Mouse (Mus musculus) neural tube, embryonic 11.5 days (tissue): ENCODE data around the gene Klk8. TPM values are rescaled to one million over a fixed set of nuclear protein-coding genes. Genes with fewer than 3 reads are reported as not detected.

Source experiments
- ATAC-seq: fragments of 200-750 bp; cut with Nextera tagmentation; 2 replicates; pipeline ENCODE4 v1.8.0; 2017; ENCODE audit warnings: moderate number of reproducible peaks, mild to moderate bottlenecking, moderate TSS enrichment, moderate library complexity; ENCODE audit not compliant: insufficient read depth, low FRiP score, low TSS enrichment
- DNase-seq: peaks from one replicate; pipeline ENCODE4 v3.0.0-alpha.2; 2015; ENCODE audit warnings: low spot score
- H3K27ac ChIP-seq: fragments of 300-500 bp; sonication (generic); 2 replicates; pipeline ENCODE4 v1.5.1; 2014; ENCODE audit warnings: low read depth, mild to moderate bottlenecking, low read length
- H3K27me3 ChIP-seq: fragments of 300-500 bp; sonication (generic); 2 replicates; pipeline ENCODE4 v1.6.1; 2014; ENCODE audit warnings: mild to moderate bottlenecking, low read length, mixed read lengths; ENCODE audit not compliant: control insufficient read depth, insufficient read depth
- H3K36me3 ChIP-seq: fragments of 300-500 bp; sonication (generic); 2 replicates; pipeline ENCODE4 v1.6.1; 2014; ENCODE audit warnings: mild to moderate bottlenecking, low read length, moderate library complexity, mixed read lengths; ENCODE audit not compliant: control insufficient read depth, insufficient read depth
- H3K4me1 ChIP-seq: fragments of 300-500 bp; sonication (generic); 2 replicates; pipeline ENCODE4 v1.6.1; 2014; ENCODE audit warnings: low read length, mixed read lengths; ENCODE audit not compliant: control insufficient read depth, insufficient read depth
- H3K4me2 ChIP-seq: fragments of 300-500 bp; sonication (generic); 2 replicates; pipeline ENCODE4 v1.6.1; 2014; ENCODE audit warnings: low read depth, mild to moderate bottlenecking, moderate library complexity
- H3K4me3 ChIP-seq: fragments of 300-500 bp; sonication (generic); 2 replicates; pipeline ENCODE4 v1.5.1; 2014; ENCODE audit warnings: low read depth, low read length
- H3K9ac ChIP-seq: fragments of 300-500 bp; sonication (generic); 2 replicates; pipeline ENCODE4 v1.6.1; 2014; ENCODE audit warnings: mild to moderate bottlenecking, low read length
- H3K9me3 ChIP-seq: fragments of 300-500 bp; sonication (generic); 2 replicates; pipeline ENCODE4 v1.6.1; 2016; ENCODE audit warnings: low read length; ENCODE audit not compliant: control insufficient read depth
- WGBS: fragments of 180-500 bp; shearing (Covaris S2); extraction: QIAGEN DNeasy Blood & Tissue Kit; methylation state at CpG from one replicate; pipeline ENCODE4 v1.1.7; 2014; 5-methylcytosine and 5-hydroxymethylcytosine counted together
- polyA plus RNA-seq: library from polyadenylated mRNA; unstranded; fragments of >200 nt; fragmentation: Nextera tagmentation; extraction: Ambion mirVana; gene quantifications from 2 replicates; pipeline ENCODE4 v1.2.1, GENCODE M21; 2014

Klk8 gene
- polyA plus RNA-seq, 1 experiment from 2014 or later: 8.6 TPM

DNA sequence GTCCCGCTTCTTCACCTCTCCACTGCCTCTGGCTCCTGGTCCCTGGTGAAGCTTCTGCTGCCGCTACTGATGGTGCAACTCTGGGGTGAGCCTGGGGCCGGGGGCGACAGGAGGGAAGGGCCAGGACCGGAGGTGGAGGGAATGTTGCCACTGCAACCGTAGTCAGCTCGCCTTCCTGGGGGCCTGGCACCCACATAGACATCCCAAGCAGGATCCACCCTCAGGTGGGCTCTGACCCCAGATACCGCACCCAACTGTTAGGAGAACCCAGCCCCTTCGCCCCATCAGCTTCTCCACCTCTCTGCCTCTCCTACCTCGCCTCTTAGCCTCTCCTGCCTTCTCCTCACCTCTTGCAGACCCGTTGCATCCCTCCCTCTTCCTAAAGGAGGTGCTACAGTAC is 15.8 kb upstream of the Klk8 start:
- H3K9me3 ChIP-seq: no peaks in the 10 kb centered on the region
- H3K4me1 ChIP-seq: no peaks in the 10 kb centered on the region
- 93% methylated on average over 11 of the region's 11 CpGs for WGBS

DNA sequence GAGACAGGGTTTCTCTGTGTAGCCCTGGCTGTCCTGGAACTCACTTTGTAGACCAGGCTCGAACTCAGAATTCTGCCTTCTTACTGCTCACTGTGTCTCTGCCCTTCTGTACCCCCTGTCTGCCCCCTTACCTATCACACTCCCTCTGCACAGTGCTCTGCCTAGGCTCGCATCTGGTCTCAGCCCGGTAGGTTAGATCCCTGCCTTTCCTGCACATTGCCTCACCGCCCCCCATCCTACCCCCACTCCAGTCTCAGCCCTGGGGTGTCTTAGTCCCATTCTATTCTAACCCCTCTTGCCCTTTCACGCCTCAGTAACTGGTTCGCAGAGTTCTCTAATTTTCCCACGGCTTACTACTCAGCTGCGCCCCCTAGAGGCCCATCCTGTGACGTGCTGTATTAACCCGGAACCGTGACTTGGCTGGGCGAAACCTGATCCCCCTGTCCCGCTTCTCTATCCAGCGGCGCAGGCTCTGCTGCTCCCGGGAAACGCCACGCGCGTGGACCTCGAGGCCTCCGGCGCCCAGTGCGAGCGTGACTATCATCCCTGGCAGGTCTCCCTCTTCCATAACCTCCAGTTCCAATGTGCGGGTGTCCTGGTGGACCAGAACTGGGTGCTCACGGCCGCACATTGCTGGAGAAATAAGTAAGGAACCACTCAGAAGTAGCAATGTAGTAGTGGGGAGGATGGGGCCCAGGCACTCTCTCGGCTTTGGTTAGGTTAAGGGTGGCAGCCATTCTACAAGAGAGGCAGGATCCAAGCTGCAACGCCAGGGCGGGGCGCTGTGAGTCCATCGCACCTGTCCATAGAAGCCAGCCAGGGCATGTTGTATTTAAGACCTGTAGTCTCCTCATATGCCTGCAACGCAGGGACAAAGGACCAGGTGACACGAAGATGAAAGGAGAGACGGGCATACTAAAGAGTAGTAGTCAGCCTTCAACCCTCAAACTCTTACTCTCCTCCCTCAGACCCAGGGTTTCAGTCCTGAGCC is 14.8 kb upstream of the Klk8 start:
- ATAC-seq: peak; percentile 67
- Histone ChIP-seq H3K9me3 (no peaks in the 10 kb centered on the region), H3K9ac (peak overlapping the region; percentile 52), H3K27me3 (no peaks in the 10 kb centered on the region), H3K4me3 (peak overlapping the region; percentile 20), H3K36me3 (no peaks in the 10 kb centered on the region), H3K4me2 (peak overlapping the region; percentile 54), H3K4me1 (no peaks in the 10 kb centered on the region), H3K27ac (no peak overlapping the region)
- peak; percentile 89 for DNase-seq
- WGBS: 8% methylated on average over 36 of the region's 36 CpGs

More for the DNA sequence above, 15.8 kb upstream of the Klk8 start:
- no peaks in the 10 kb centered on the region for H3K36me3 ChIP-seq
- no peak overlapping the region for H3K4me2 ChIP-seq
- H3K4me3 ChIP-seq: no peak overlapping the region
- DNase-seq (no peak), ATAC-seq (no peak)
- no peak overlapping the region for H3K9ac ChIP-seq
- no peaks in the 10 kb centered on the region for H3K27me3 ChIP-seq
- no peak overlapping the region for H3K27ac ChIP-seq

DNA sequence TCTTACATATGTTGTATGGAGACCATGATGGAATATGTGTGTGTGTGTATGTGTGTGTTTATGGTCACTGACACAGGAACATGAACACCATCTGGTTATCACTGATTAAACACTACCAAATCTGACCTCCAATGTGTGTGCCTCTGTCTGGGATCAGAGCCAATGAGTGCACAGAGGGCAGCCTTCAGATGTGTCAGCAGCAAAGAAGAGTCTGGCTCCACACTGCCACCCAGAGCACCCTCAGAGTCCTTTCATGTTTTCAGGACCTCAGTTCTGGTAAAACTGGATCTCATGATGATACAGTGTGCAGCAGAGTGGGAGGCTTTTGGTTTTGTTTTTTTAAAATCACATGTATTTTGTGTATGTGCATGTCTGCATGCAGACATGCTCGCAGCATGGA is 12.1 kb upstream of the Klk8 start:
- Histone ChIP-seq H3K9me3 (no peaks in the 10 kb centered on the region), H3K27me3 (no peaks in the 10 kb centered on the region), H3K27ac (no peak overlapping the region), H3K9ac (no peak overlapping the region), H3K4me1 (no peaks in the 10 kb centered on the region), H3K4me3 (no peak overlapping the region), H3K36me3 (no peaks in the 10 kb centered on the region), H3K4me2 (no peak overlapping the region)
- 86% methylated on average over 1 of the region's 1 CpGs for WGBS
- ATAC-seq: no peak
- DNase-seq: no peak

DNA sequence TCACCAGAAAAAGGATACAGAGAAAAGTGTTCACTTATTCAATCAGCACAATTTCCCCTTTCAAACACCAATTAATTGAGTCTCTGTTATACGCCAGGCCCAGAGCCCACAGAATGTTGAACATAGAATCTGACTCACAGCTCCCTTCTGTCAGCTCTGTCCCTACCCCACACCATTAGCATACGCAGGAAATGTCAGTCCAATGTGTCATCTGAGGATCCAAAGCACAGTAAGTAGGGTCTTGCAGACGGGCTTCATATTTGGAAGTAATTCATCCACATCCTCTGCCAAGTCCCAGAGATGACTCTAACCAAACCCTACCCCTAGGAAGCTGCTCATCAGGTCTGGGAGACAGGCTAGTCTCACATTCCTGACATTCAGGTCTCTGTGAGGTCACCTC is 9.3 kb upstream of the Klk8 start:
- no peak for DNase-seq
- Histone ChIP-seq H3K27ac (no peak overlapping the region), H3K9me3 (no peaks in the 10 kb centered on the region), H3K27me3 (no peaks in the 10 kb centered on the region), H3K36me3 (no peaks in the 10 kb centered on the region), H3K4me1 (no peaks in the 10 kb centered on the region), H3K4me2 (no peak overlapping the region), H3K9ac (no peak overlapping the region), H3K4me3 (no peak overlapping the region)
- no peak for ATAC-seq
- 80% methylated on average over 3 of the region's 3 CpGs for WGBS

DNA sequence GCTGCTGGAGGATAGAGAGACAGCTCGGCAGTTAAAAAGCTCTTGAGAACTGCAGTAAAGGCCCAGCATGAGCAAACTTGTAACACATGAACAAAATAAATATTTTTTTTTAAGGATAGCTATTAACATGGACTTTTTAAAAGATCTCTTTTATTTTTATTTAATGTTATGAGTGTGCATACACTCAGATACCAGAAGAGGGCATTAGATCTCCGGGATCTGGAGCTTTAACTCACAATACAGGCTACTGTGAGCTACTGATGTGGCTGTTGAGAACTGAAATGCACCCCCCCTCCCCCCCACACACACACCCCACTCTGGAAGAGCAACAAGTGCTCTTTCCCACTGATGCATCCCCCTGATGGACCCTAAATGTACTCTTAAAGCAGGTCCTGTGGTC is 8.1 kb upstream of the Klk8 start:
- no peak for ATAC-seq
- WGBS: 64% methylated on average over 2 of the region's 2 CpGs
- Histone ChIP-seq H3K27ac (no peak overlapping the region), H3K4me1 (no peaks in the 10 kb centered on the region), H3K4me2 (no peak overlapping the region), H3K27me3 (no peaks in the 10 kb centered on the region), H3K36me3 (no peaks in the 10 kb centered on the region), H3K4me3 (no peak overlapping the region), H3K9ac (no peak overlapping the region), H3K9me3 (no peaks in the 10 kb centered on the region)
- no peak for DNase-seq

DNA sequence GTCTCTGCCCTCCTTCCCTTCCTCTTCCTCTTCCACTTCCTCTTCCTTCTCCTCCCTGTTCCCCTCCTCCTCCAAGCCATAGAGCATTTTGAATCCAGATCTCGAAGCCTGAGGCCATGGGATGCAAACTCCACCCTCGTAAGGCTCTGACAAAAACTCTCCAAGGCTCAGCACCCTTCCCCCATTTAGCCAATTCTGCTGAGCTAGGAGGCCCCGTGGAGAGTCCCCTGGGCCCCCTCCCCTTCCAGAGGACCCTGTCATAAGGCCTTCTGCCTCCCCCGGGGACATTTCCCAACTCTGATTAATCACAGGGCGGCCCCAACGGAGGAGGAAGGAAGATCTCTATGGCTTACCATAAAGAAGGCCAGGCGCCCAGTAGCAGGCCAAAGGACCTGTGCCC is 5.8 kb upstream of the Klk8 start, which contains the start of gene Klk9:
Klk9 (plus strand) TSS at position 301 of the 400 bp plus-strand sequence.
- 79% methylated on average over 7 of the region's 7 CpGs for WGBS
- Histone ChIP-seq H3K4me1 (no peaks in the 10 kb centered on the region), H3K27ac (no peak within 1 kb of the TSS), H3K4me2 (no peak within 1 kb of the TSS), H3K9me3 (no peaks in the 10 kb centered on the region), H3K36me3 (no peaks in the 10 kb centered on the region), H3K27me3 (peaks cover 7% of the 10 kb centered on the region), H3K9ac (no peak within 1 kb of the TSS), H3K4me3 (no peak within 1 kb of the TSS)
- ATAC-seq (no peak), DNase-seq (no peak)

DNA sequence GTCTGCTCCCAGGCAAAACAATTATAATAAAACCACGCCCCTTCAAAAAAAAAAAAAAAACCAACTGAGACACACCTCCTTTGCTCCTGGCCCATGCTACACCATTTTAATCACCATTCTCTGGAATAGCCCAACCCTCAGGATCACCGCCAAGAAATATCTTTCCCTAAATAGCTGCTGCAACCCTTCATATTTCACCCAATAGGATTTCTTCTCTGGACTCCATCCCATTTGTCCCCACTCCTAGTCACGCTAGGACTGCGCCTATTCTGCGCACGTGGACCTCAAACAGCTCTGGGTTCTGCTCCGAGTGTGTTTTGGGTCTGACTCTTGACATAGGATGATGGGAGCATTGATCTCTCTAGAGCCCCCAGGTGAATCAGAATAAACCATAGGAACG is 1.0 kb upstream of the Klk8 start:
- ATAC-seq: no peak
- DNase-seq: no peak
- no peak overlapping the region for H3K9ac ChIP-seq

DNA sequence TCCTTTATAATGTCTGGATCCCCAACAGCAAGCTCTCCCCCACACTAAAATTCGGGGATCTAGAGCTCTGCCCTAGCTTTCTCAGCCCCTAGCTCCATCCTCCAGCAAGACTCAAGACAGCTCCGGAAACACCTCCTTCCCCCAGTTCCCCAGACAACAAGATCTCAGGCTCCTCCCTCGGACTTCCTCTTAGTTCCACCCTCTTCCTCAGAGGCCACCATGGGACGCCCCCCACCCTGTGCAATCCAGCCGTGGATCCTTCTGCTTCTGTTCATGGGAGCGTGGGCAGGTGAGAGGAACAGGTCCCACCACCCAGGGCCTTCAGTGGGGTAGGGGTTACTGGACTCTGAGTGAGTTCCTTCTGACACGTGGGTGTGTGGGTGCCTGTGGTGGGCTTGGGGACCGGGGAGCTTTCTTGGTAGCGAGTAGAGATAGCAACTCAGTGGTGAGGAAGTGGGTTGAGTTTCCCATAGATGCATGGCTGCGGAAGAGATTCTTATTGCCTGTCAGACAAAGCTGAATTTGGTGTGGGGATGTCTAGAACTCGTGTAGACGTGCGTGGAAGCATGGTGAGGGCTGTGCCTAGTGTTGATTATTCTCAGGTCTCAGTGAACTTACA is 576 bp downstream of the Klk8 start:
- ATAC-seq (no peak), DNase-seq (no peak)
- no peaks in the 10 kb centered on the region for H3K36me3 ChIP-seq
- no peaks in the 10 kb centered on the region for H3K4me1 ChIP-seq
- H3K27ac ChIP-seq: no peak overlapping the region
- H3K4me3 ChIP-seq: peak overlapping the region; percentile 34
- no peak overlapping the region for H3K9ac ChIP-seq
- H3K9me3 ChIP-seq: no peaks in the 10 kb centered on the region
- H3K4me2 ChIP-seq: peak overlapping the region; percentile 58
- peaks cover 14% of the 10 kb centered on the region for H3K27me3 ChIP-seq
- 41% methylated on average over 13 of the region's 13 CpGs for WGBS

More for the DNA sequence above, 1.0 kb upstream of the Klk8 start:
- H3K4me1 ChIP-seq: no peaks in the 10 kb centered on the region
- H3K4me3 ChIP-seq: peak overlapping the region; percentile 34
- H3K9me3 ChIP-seq: no peaks in the 10 kb centered on the region
- no peaks in the 10 kb centered on the region for H3K36me3 ChIP-seq
- peaks cover 14% of the 10 kb centered on the region for H3K27me3 ChIP-seq
- H3K27ac ChIP-seq: no peak overlapping the region
- 8% methylated on average over 8 of the region's 8 CpGs for WGBS
- H3K4me2 ChIP-seq: peak overlapping the region; percentile 58
